Mouse (Mus musculus): ENCODE results near the gene Glyatl3.

GRCm38 (mm10) chr17:40934420-40935231, 20.5 kb upstream of the Glyatl3 start, which contains the start of the genes Mut and Cenpq:
- TF ChIP-seq GATA1 (IDR thresholded peaks at IDR 0.05; ENCODE audit: low read length) (no peak), TAL1 (IDR thresholded peaks at IDR 0.05; ENCODE audit: low read length) (no peak)

Measured in erythroblast, embryonic 14.5 days (primary cell).